Mouse (Mus musculus) limb, embryonic 14.5 days (tissue): Measurements from ENCODE around the gene Ebna1bp2. TPM values are rescaled to one million over a fixed set of nuclear protein-coding genes. Genes with fewer than 3 reads are reported as not detected.
A peak's percentile ranks its signal among the peaks of the same experiment; 100 is the strongest.

Experiments used
- ATAC-seq: fragments of 200-750 bp; cut with Nextera tagmentation; 2 replicates; pipeline ENCODE4 v1.8.0; 2017; ENCODE audit warnings: low read depth, moderate number of reproducible peaks, moderate TSS enrichment; ENCODE audit not compliant: low FRiP score
- DNase-seq: peaks from one replicate; pipeline ENCODE4 v3.0.0-alpha.2; 2015; ENCODE audit warnings: low spot score
- H3K27ac ChIP-seq: fragments of 300-500 bp; sonication (generic); replicated peaks from 2 replicates; pipeline ENCODE4 v1.5.1; 2014; ENCODE audit warnings: low read depth, mild to moderate bottlenecking, low read length, moderate library complexity, mixed read lengths
- H3K27me3 ChIP-seq: fragments of 300-500 bp; sonication (generic); 2 replicates; pipeline ENCODE4 v1.6.1; 2014; ENCODE audit warnings: low read length, mixed read lengths; ENCODE audit not compliant: control insufficient read depth, insufficient read depth
- H3K36me3 ChIP-seq: fragments of 300-500 bp; sonication (generic); 2 replicates; pipeline ENCODE4 v1.6.1; 2014; ENCODE audit warnings: mild to moderate bottlenecking, low read length, moderate library complexity, mixed read lengths; ENCODE audit not compliant: control insufficient read depth, insufficient read depth
- H3K4me1 ChIP-seq: fragments of 300-500 bp; sonication (generic); 2 replicates; pipeline ENCODE4 v1.6.1; 2014; ENCODE audit warnings: antibody characterized with exemption, low read length, mixed read lengths; ENCODE audit not compliant: control insufficient read depth, insufficient read depth
- H3K4me2 ChIP-seq: fragments of 300-500 bp; sonication (generic); replicated peaks from 2 replicates; pipeline ENCODE4 v1.6.1; 2014; ENCODE audit warnings: low read depth, mild to moderate bottlenecking, low read length, moderate library complexity; ENCODE audit not compliant: severe bottlenecking
- H3K4me3 ChIP-seq: fragments of 300-500 bp; sonication (generic); replicated peaks from 2 replicates; pipeline ENCODE4 v1.5.1; 2014; ENCODE audit warnings: low read length
- H3K9ac ChIP-seq: fragments of 300-500 bp; sonication (generic); 2 replicates; pipeline ENCODE4 v1.6.1; 2014; ENCODE audit warnings: mild to moderate bottlenecking, low read depth, low read length, moderate library complexity; ENCODE audit not compliant: severe bottlenecking
- H3K9me3 ChIP-seq: fragments of 300-500 bp; sonication (generic); 2 replicates; pipeline ENCODE4 v1.6.1; 2016; ENCODE audit warnings: low read length; ENCODE audit not compliant: control insufficient read depth
- POLR2A ChIP-seq: fragments of 200-500 bp; IDR thresholded peaks from 2 replicates; pipeline ENCODE4 v1.8.0; 2012; ENCODE audit warnings: inconsistent platforms, mild to moderate bottlenecking, moderate library complexity, borderline replicate concordance; ENCODE audit not compliant: insufficient read depth, insufficient read length; ENCODE audit errors: extremely low read depth
- WGBS: fragments of 180-500 bp; shearing (Covaris S2); extraction: QIAGEN DNeasy Blood & Tissue Kit; methylation state at CpG from one replicate; pipeline ENCODE4 v1.1.7; 2014; 5-methylcytosine and 5-hydroxymethylcytosine counted together
- polyA plus RNA-seq, 2 experiments: library from polyadenylated mRNA; depleted of rRNA in 1 of 2; stranded (reverse) in 1 of 2; unstranded in 1 of 2; fragments of >200 nt; fragmentation: Nextera tagmentation in 1 of 2; extraction: Ambion mirVana in 1 of 2; gene quantifications; 2 replicates each; pipeline versions ENCODE4 v1.2.1 to v1.2.3; 2012 to 2014

Gene Ebna1bp2
- polyA plus RNA-seq, 2 experiments: 100 to 148 TPM

- Histone ChIP-seq H3K27me3 (no peaks in the 10 kb centered on the region), H3K4me1 (peaks cover 8% of the 10 kb centered on the region; the same call in 1 of the 2 replicates), H3K4me2 (peak overlapping the region; percentile 44), H3K9ac (0 out of 2 replicates have a peak overlapping the region, but pooled peaks have one; percentile 31), H3K9me3 (no peaks in the 10 kb centered on the region), H3K27ac (peak overlapping the region; percentile 63), H3K36me3 (no peaks in the 10 kb centered on the region), H3K4me3 (peak overlapping the region; percentile 7; the same call in 1 of the 2 replicates)
- no peak for TF ChIP-seq POLR2A
- ATAC-seq (peak; percentile 86), DNase-seq (peak; percentile 79)
- WGBS: 18% methylated on average over 20 of the region's 20 CpGs
Observed at GRCm38 (mm10) chr4:118642346-118643190, 22.0 kb downstream of the Ebna1bp2 start.

DNA sequence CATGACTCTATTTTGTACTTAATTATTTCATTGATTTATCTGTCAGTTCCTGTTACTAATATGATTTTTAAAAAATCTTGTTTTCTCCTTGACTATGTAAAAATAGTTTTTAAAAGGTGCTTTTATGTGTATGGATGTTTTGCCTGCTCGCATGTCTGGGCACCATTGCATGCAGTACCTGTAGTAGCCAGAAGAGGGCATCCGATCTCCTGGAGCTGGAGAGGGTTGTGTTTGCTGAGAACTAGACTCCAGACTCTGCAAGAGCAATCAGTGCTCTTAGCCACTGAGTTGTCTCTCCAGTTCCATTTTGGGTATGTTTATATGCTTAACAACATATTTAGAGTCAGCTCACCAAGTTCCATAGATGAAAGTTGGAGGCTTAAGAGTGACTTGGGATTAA, 24.6 kb downstream of the Ebna1bp2 start:
- WGBS: 17% methylated on average over 2 of the region's 2 CpGs
- TF ChIP-seq POLR2A: no peak
- no peak overlapping the region for H3K4me2 ChIP-seq
- no peaks in the 10 kb centered on the region for H3K27me3 ChIP-seq
- H3K9me3 ChIP-seq: no peaks in the 10 kb centered on the region
- no peaks in the 10 kb centered on the region for H3K36me3 ChIP-seq
- H3K27ac ChIP-seq: no peak overlapping the region
- DNase-seq: no peak
- H3K4me1 ChIP-seq: peaks cover 8% of the 10 kb centered on the region; the same call in 1 of the 2 replicates
- no peak overlapping the region for H3K4me3 ChIP-seq
- no peak for ATAC-seq
- H3K9ac ChIP-seq: no peak overlapping the region

- no peak for TF ChIP-seq POLR2A
- no peaks in the 10 kb centered on the region for H3K36me3 ChIP-seq
Observed at GRCm38 (mm10) chr4:118658652-118659051, 38.1 kb downstream of the Ebna1bp2 start, which contains the start of gene Olfr62. Olfr62 (plus strand) TSS chr4:118658952.

More at GRCm38 (mm10) chr4:118658652-118659051, 38.1 kb downstream of the Ebna1bp2 start, which contains the start of gene Olfr62:
- no peak within 1 kb of the TSS for H3K4me3 ChIP-seq
- H3K27ac ChIP-seq: no peak within 1 kb of the TSS
- H3K4me1 ChIP-seq: no peaks in the 10 kb centered on the region
- H3K9ac ChIP-seq: no peak within 1 kb of the TSS
- H3K9me3 ChIP-seq: no peaks in the 10 kb centered on the region
- no peak for ATAC-seq
- H3K27me3 ChIP-seq: no peaks in the 10 kb centered on the region
- DNase-seq: no peak
- H3K4me2 ChIP-seq: no peak within 1 kb of the TSS

Other genes starting within 250 kb of the Ebna1bp2 start
- 37.2 and 47.6 TPM in 2 replicates for gene Szt2, start 211.5 kb upstream of the Ebna1bp2 start, polyA plus RNA-seq (2012; rRNA removed)
- 11.7 and 12.4 TPM in 2 replicates for gene Szt2, start 211.5 kb upstream of the Ebna1bp2 start, polyA plus RNA-seq (2014; fragmentation: Nextera tagmentation; extraction: Ambion mirVana)
- gene Med8, start 211.5 kb upstream of the Ebna1bp2 start, polyA plus RNA-seq (2012; rRNA removed): 60.2 and 79.0 TPM in 2 replicates
- gene Med8, start 211.5 kb upstream of the Ebna1bp2 start, polyA plus RNA-seq (2014; fragmentation: Nextera tagmentation; extraction: Ambion mirVana): 94.4 and 96.3 TPM in 2 replicates
- gene Elovl1, start 192.7 kb upstream of the Ebna1bp2 start, polyA plus RNA-seq (2012; rRNA removed): 147 and 170 TPM in 2 replicates
- gene Elovl1, start 192.7 kb upstream of the Ebna1bp2 start, polyA plus RNA-seq (2014; fragmentation: Nextera tagmentation; extraction: Ambion mirVana): 106 and 135 TPM in 2 replicates
- gene Cdc20, start 183.4 kb upstream of the Ebna1bp2 start, polyA plus RNA-seq (2012; rRNA removed): 144 and 152 TPM in 2 replicates
- gene Cdc20, start 183.4 kb upstream of the Ebna1bp2 start, polyA plus RNA-seq (2014; fragmentation: Nextera tagmentation; extraction: Ambion mirVana): 189 and 198 TPM in 2 replicates
- 0.23 and 0.51 TPM in 2 replicates for gene Mpl, start 163.3 kb upstream of the Ebna1bp2 start, polyA plus RNA-seq (2012; rRNA removed)
- gene Mpl, start 163.3 kb upstream of the Ebna1bp2 start, polyA plus RNA-seq (2014; fragmentation: Nextera tagmentation; extraction: Ambion mirVana): 0.12 and 0.41 TPM in 2 replicates
- gene Tie1, start 130.7 kb upstream of the Ebna1bp2 start, polyA plus RNA-seq (2012; rRNA removed): 27.1 and 34.2 TPM in 2 replicates
- gene Tie1, start 130.7 kb upstream of the Ebna1bp2 start, polyA plus RNA-seq (2014; fragmentation: Nextera tagmentation; extraction: Ambion mirVana): 16.7 and 17.7 TPM in 2 replicates
- gene 2610528J11Rik, start 93.8 kb upstream of the Ebna1bp2 start, polyA plus RNA-seq (2012; rRNA removed): 3.7 and 4.3 TPM in 2 replicates
- gene 2610528J11Rik, start 93.8 kb upstream of the Ebna1bp2 start, polyA plus RNA-seq (2014; fragmentation: Nextera tagmentation; extraction: Ambion mirVana): 9.5 and 10.9 TPM in 2 replicates
- 5.2 and 6.0 TPM in 2 replicates for gene Tmem125, start 76.8 kb upstream of the Ebna1bp2 start, polyA plus RNA-seq (2012; rRNA removed)
- 7.6 and 11.1 TPM in 2 replicates for gene Tmem125, start 76.8 kb upstream of the Ebna1bp2 start, polyA plus RNA-seq (2014; fragmentation: Nextera tagmentation; extraction: Ambion mirVana)
- gene Cfap57, start within 50 bp of the Ebna1bp2 start, polyA plus RNA-seq (2012; rRNA removed): 0.08 and 0.18 TPM in 2 replicates
- 0.25 and 0.65 TPM in 2 replicates for gene Cfap57, start within 50 bp of the Ebna1bp2 start, polyA plus RNA-seq (2014; fragmentation: Nextera tagmentation; extraction: Ambion mirVana)
- not detected in 2 replicates for gene Olfr62, start 38.2 kb downstream of the Ebna1bp2 start, polyA plus RNA-seq (2012; rRNA removed)
- not detected in 2 replicates for gene Olfr62, start 38.2 kb downstream of the Ebna1bp2 start, polyA plus RNA-seq (2014; fragmentation: Nextera tagmentation; extraction: Ambion mirVana)
- 0.36 and 0.38 TPM in 2 replicates for gene Olfr1342, start 72.0 kb downstream of the Ebna1bp2 start, polyA plus RNA-seq (2012; rRNA removed)
- gene Olfr1342, start 72.0 kb downstream of the Ebna1bp2 start, polyA plus RNA-seq (2014; fragmentation: Nextera tagmentation; extraction: Ambion mirVana): not detected in 2 replicates
- not detected in 2 replicates for gene Olfr1341, start 82.7 kb downstream of the Ebna1bp2 start, polyA plus RNA-seq (2012; rRNA removed)
- not detected in 2 replicates for gene Olfr1341, start 82.7 kb downstream of the Ebna1bp2 start, polyA plus RNA-seq (2014; fragmentation: Nextera tagmentation; extraction: Ambion mirVana)
- not detected in 2 replicates for gene Olfr1340, start 99.3 kb downstream of the Ebna1bp2 start, polyA plus RNA-seq (2012; rRNA removed)
- not detected in 2 replicates for gene Olfr1340, start 99.3 kb downstream of the Ebna1bp2 start, polyA plus RNA-seq (2014; fragmentation: Nextera tagmentation; extraction: Ambion mirVana)
- gene Olfr1339, start 111.4 kb downstream of the Ebna1bp2 start, polyA plus RNA-seq (2012; rRNA removed): not detected in 2 replicates
- gene Olfr1339, start 111.4 kb downstream of the Ebna1bp2 start, polyA plus RNA-seq (2014; fragmentation: Nextera tagmentation; extraction: Ambion mirVana): not detected in 2 replicates
- gene Olfr1338, start 137.9 kb downstream of the Ebna1bp2 start, polyA plus RNA-seq (2012; rRNA removed): not detected in 2 replicates
- not detected in 2 replicates for gene Olfr1338, start 137.9 kb downstream of the Ebna1bp2 start, polyA plus RNA-seq (2014; fragmentation: Nextera tagmentation; extraction: Ambion mirVana)
- gene Olfr1337, start 161.8 kb downstream of the Ebna1bp2 start, polyA plus RNA-seq (2012; rRNA removed): not detected in 2 replicates
- not detected in 2 replicates for gene Olfr1337, start 161.8 kb downstream of the Ebna1bp2 start, polyA plus RNA-seq (2014; fragmentation: Nextera tagmentation; extraction: Ambion mirVana)
- gene Olfr1335, start 189.1 kb downstream of the Ebna1bp2 start, polyA plus RNA-seq (2012; rRNA removed): not detected in 2 replicates
- gene Olfr1335, start 189.1 kb downstream of the Ebna1bp2 start, polyA plus RNA-seq (2014; fragmentation: Nextera tagmentation; extraction: Ambion mirVana): not detected in 2 replicates
- gene Olfr1333, start 215.5 kb downstream of the Ebna1bp2 start, polyA plus RNA-seq (2012; rRNA removed): not detected in 2 replicates
- not detected in 2 replicates for gene Olfr1333, start 215.5 kb downstream of the Ebna1bp2 start, polyA plus RNA-seq (2014; fragmentation: Nextera tagmentation; extraction: Ambion mirVana)
- not detected in 2 replicates for gene Olfr1331, start 243.8 kb downstream of the Ebna1bp2 start, polyA plus RNA-seq (2012; rRNA removed)
- not detected in 2 replicates for gene Olfr1331, start 243.8 kb downstream of the Ebna1bp2 start, polyA plus RNA-seq (2014; fragmentation: Nextera tagmentation; extraction: Ambion mirVana)